Mouse (Mus musculus) kidney, embryonic 15.5 days (tissue): Measurements from ENCODE around the gene Muc3a. TPM values are rescaled to one million over a fixed set of nuclear protein-coding genes. Genes with fewer than 3 reads are reported as not detected.

Source experiments
- ATAC-seq: fragments of 200-750 bp; cut with Nextera tagmentation; replicated peaks from 2 replicates; pipeline ENCODE4 v1.8.0; 2017; ENCODE audit warnings: moderate TSS enrichment; ENCODE audit not compliant: low FRiP score
- H3K27ac ChIP-seq: fragments of 300-500 bp; sonication (generic); 2 replicates; pipeline ENCODE4 v1.5.1; 2015; ENCODE audit warnings: mild to moderate bottlenecking, inconsistent platforms
- H3K27me3 ChIP-seq: fragments of 300-500 bp; sonication (generic); 2 replicates; pipeline ENCODE4 v1.6.1; 2015; ENCODE audit warnings: inconsistent platforms
- H3K36me3 ChIP-seq: fragments of 300-500 bp; sonication (generic); 2 replicates; pipeline ENCODE4 v1.6.1; 2015; ENCODE audit warnings: inconsistent platforms
- H3K4me1 ChIP-seq: fragments of 300-500 bp; sonication (generic); 2 replicates; pipeline ENCODE4 v1.6.1; 2015; ENCODE audit warnings: inconsistent platforms
- H3K4me2 ChIP-seq: fragments of 300-500 bp; sonication (generic); 2 replicates; pipeline ENCODE4 v1.6.1; 2015; ENCODE audit warnings: moderate library complexity, mild to moderate bottlenecking, inconsistent platforms
- H3K4me3 ChIP-seq: fragments of 300-500 bp; sonication (generic); replicated peaks from 2 replicates; pipeline ENCODE4 v1.5.1; 2015; ENCODE audit warnings: mild to moderate bottlenecking, inconsistent platforms
- H3K9ac ChIP-seq: fragments of 300-500 bp; sonication (generic); 2 replicates; pipeline ENCODE4 v1.6.1; 2015; ENCODE audit warnings: mild to moderate bottlenecking, inconsistent platforms
- H3K9me3 ChIP-seq: fragments of 300-500 bp; sonication (generic); replicated peaks from 2 replicates; pipeline ENCODE4 v1.6.1; 2016; ENCODE audit warnings: inconsistent platforms
- WGBS: fragments of 180-500 bp; shearing (Covaris S2); methylation state at CpG from one replicate; pipeline ENCODE4 v1.1.7; 2015; ENCODE audit warnings: mixed read lengths; 5-methylcytosine and 5-hydroxymethylcytosine counted together
- polyA plus RNA-seq: library from polyadenylated mRNA; unstranded; fragments of >200 nt; fragmentation: Nextera tagmentation; extraction: Ambion mirVana; gene quantifications from 2 replicates; pipeline ENCODE4 v1.2.1, GENCODE M21; 2015

Muc3a gene
- polyA plus RNA-seq, 1 experiment from 2014 or later = 0.34 TPM

GRCm38 (mm10) chr5:137171478-137171877 lies 40.7 kb downstream of the Muc3a start:
- Histone ChIP-seq H3K9me3 (no peaks in the 10 kb centered on the region), H3K9ac (no peak overlapping the region), H3K27me3 (peaks cover 25% of the 10 kb centered on the region), H3K4me3 (no peak overlapping the region), H3K4me2 (no peak overlapping the region), H3K4me1 (peaks cover 16% of the 10 kb centered on the region), H3K36me3 (no peaks in the 10 kb centered on the region), H3K27ac (0 out of 2 replicates have a peak overlapping the region, but pooled peaks have one; percentile 45)
- WGBS = 55% methylated on average over 7 of the region's 7 CpGs
- 0 out of 2 replicates have a peak, but pooled peaks have one; percentile 46 for ATAC-seq

GRCm38 (mm10) chr5:137170836-137171380 lies 41.3 kb downstream of the Muc3a start:
- peaks cover 24% of the 10 kb centered on the region for H3K27me3 ChIP-seq
- WGBS = 72% methylated on average over 9 of the region's 9 CpGs
- H3K27ac ChIP-seq = peak overlapping the region; percentile 23; the same call in 1 of the 2 replicates

GRCm38 (mm10) chr5:137167539-137167938 lies 44.6 kb downstream of the Muc3a start:
- Histone ChIP-seq H3K27me3 (peaks cover 10% of the 10 kb centered on the region; the same call in 1 of the 2 replicates), H3K9ac (no peak overlapping the region), H3K4me1 (peaks cover 15% of the 10 kb centered on the region), H3K4me3 (no peak overlapping the region), H3K4me2 (no peak overlapping the region), H3K36me3 (no peaks in the 10 kb centered on the region), H3K27ac (no peak overlapping the region), H3K9me3 (no peaks in the 10 kb centered on the region)
- 70% methylated on average over 6 of the region's 6 CpGs for WGBS
- ATAC-seq = no peak

More at GRCm38 (mm10) chr5:137170836-137171380, 41.3 kb downstream of the Muc3a start:
- Histone ChIP-seq H3K9ac (no peak overlapping the region), H3K36me3 (no peaks in the 10 kb centered on the region), H3K4me1 (peaks cover 16% of the 10 kb centered on the region), H3K9me3 (no peaks in the 10 kb centered on the region), H3K4me2 (no peak overlapping the region), H3K4me3 (no peak overlapping the region)
- ATAC-seq = no peak

- no peak for ATAC-seq
Observed at GRCm38 (mm10) chr5:137166012-137166411, 46.2 kb downstream of the Muc3a start.

GRCm38 (mm10) chr5:137161853-137162252 lies 50.3 kb downstream of the Muc3a start:
- H3K9me3 ChIP-seq = peaks cover 4% of the 10 kb centered on the region; the same call in 1 of the 2 replicates
- 0 out of 2 replicates have a peak, but pooled peaks cover 3% of the 10 kb centered on the region for H3K27me3 ChIP-seq
- no peak overlapping the region for H3K9ac ChIP-seq
- 76% methylated on average over 4 of the region's 4 CpGs for WGBS
- no peaks in the 10 kb centered on the region for H3K36me3 ChIP-seq
- no peak overlapping the region for H3K4me3 ChIP-seq
- no peaks in the 10 kb centered on the region for H3K4me1 ChIP-seq
- no peak overlapping the region for H3K4me2 ChIP-seq
- ATAC-seq = no peak
- H3K27ac ChIP-seq = no peak overlapping the region

More at GRCm38 (mm10) chr5:137166012-137166411, 46.2 kb downstream of the Muc3a start:
- H3K27me3 ChIP-seq = peaks cover 10% of the 10 kb centered on the region; the same call in 1 of the 2 replicates
- no peak overlapping the region for H3K27ac ChIP-seq
- WGBS = 74% methylated on average over 9 of the region's 9 CpGs
- H3K4me2 ChIP-seq = no peak overlapping the region
- H3K4me3 ChIP-seq = no peak overlapping the region
- H3K9ac ChIP-seq = no peak overlapping the region
- no peaks in the 10 kb centered on the region for H3K36me3 ChIP-seq
- H3K4me1 ChIP-seq = peaks cover 3% of the 10 kb centered on the region; the same call in 1 of the 2 replicates
- H3K9me3 ChIP-seq = no peaks in the 10 kb centered on the region

GRCm38 (mm10) chr5:137159461-137159860 lies 52.7 kb downstream of the Muc3a start:
- Histone ChIP-seq H3K9me3 (peaks cover 9% of the 10 kb centered on the region; the same call in 1 of the 2 replicates), H3K27ac (no peak overlapping the region), H3K36me3 (no peaks in the 10 kb centered on the region), H3K4me2 (no peak overlapping the region), H3K27me3 (no peaks in the 10 kb centered on the region), H3K9ac (no peak overlapping the region), H3K4me1 (no peaks in the 10 kb centered on the region), H3K4me3 (no peak overlapping the region)
- ATAC-seq = no peak
- 39% methylated on average over 11 of the region's 11 CpGs for WGBS

Other genes with a start within 250 kb of the Muc3a start
- gene Cldn15, start 245.8 kb downstream of the Muc3a start, polyA plus RNA-seq = 3.0 and 4.1 TPM in 2 replicates
- 42.9 and 52.5 TPM in 2 replicates for gene Plod3, start 225.4 kb downstream of the Muc3a start, polyA plus RNA-seq
- 86.4 and 102 TPM in 2 replicates for gene Znhit1, start 224.4 kb downstream of the Muc3a start, polyA plus RNA-seq
- 0.10 and 0.55 TPM in 2 replicates for gene Vgf, start 186.0 kb downstream of the Muc3a start, polyA plus RNA-seq
- 181 and 194 TPM in 2 replicates for gene Ap1s1, start 166.3 kb downstream of the Muc3a start, polyA plus RNA-seq
- 0.45 and 0.48 TPM in 2 replicates for gene Serpine1, start 140.1 kb downstream of the Muc3a start, polyA plus RNA-seq
- 7.9 and 9.0 TPM in 2 replicates for gene Trim56, start 96.2 kb downstream of the Muc3a start, polyA plus RNA-seq
- gene Muc3, start 63.1 kb downstream of the Muc3a start, polyA plus RNA-seq = 0.09 TPM in 1 of 2 replicates, not detected in the other
- 2.7 and 3.6 TPM in 2 replicates for gene Ache, start 75.1 kb upstream of the Muc3a start, polyA plus RNA-seq
- gene Ufsp1, start 82.2 kb upstream of the Muc3a start, polyA plus RNA-seq = 5.9 and 7.3 TPM in 2 replicates
- gene Srrt, start 95.3 kb upstream of the Muc3a start, polyA plus RNA-seq = 141 and 158 TPM in 2 replicates
- gene Trip6, start 102.0 kb upstream of the Muc3a start, polyA plus RNA-seq = 77.9 and 87.5 TPM in 2 replicates
- gene Slc12a9, start 121.2 kb upstream of the Muc3a start, polyA plus RNA-seq = 14.2 and 16.0 TPM in 2 replicates
- 49.1 and 54.9 TPM in 2 replicates for gene Ephb4, start 137.7 kb upstream of the Muc3a start, polyA plus RNA-seq